Mouse (Mus musculus): Measurements from ENCODE around the gene Enah.

- TF ChIP-seq CTCF (IDR thresholded peaks at IDR 0.05; ENCODE audit: borderline replicate concordance, control insufficient read depth, extremely low read depth, insufficient read depth, low read length, poor library complexity): no peak
- TF ChIP-seq POLR2A (IDR thresholded peaks at IDR 0.05; ENCODE audit: control insufficient read depth, extremely low read depth, insufficient read depth, low read length, poor library complexity): no peak
These were observed 11.3 kb upstream of the Enah start for GRCm38 (mm10) chr1:182031066-182031465.

Measured in thymus, adult 2 months (tissue).